Mouse (Mus musculus) E14TG2a.4 (cell line): ENCODE measurements at regions not wholly inside any gene's neighbourhood (a gene's known extent, or its start where the extent isn't known, plus 50 kb on each side); places are given as distances from the start of the nearest gene placed in this dataset.

Source experiments
- CTCF ChIP-seq: conservative IDR thresholded peaks from 2 replicates; pipeline ENCODE4 v1.5.1; 2014; ENCODE audit warnings: low read length
- NANOG ChIP-seq: IDR thresholded peaks from 2 replicates; pipeline ENCODE4 v1.6.1; 2014; ENCODE audit warnings: borderline replicate concordance, low read length, mixed read lengths

DNA sequence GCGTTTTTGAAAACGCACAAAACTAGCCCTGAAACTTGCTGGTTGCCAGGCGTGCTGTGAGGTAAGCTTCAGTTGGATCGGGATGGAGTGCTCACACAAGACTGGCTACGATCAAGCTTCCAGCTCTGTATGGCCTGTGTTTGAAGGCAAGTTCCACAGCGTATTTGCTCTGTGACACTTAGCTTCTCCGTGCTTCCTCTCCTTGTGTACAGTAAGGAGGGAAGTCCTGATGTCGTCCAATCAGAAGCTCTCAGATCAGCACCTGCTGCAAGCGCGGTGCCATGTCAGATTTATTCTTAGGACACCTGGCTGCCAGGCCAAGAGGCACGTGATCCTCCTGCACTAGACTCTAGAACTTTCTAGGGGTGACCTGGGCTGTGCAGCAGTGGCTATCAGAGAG, 236.0 kb downstream of the Cbln1 start:
- TF ChIP-seq CTCF (no peak), NANOG (no peak)
